Mouse (Mus musculus) bone marrow macrophage, adult 2 months (primary cell): Measurements from ENCODE around the gene Heg1.

Experiments
- CTCF ChIP-seq: IDR thresholded peaks from 2 replicates; pipeline ENCODE4 v1.5.1; 2012; ENCODE audit warnings: low read depth, mild to moderate bottlenecking, low read length, moderate library complexity
- POLR2A ChIP-seq: IDR thresholded peaks from 2 replicates; pipeline ENCODE4 v1.6.1; 2012; ENCODE audit warnings: mild to moderate bottlenecking, low read depth, low read length, borderline replicate concordance

GRCm38 (mm10) chr16:33796756-33797155, 112.6 kb downstream of the Heg1 start:
- TF ChIP-seq CTCF = no peak
- no peak for TF ChIP-seq POLR2A
